Mouse (Mus musculus) hindbrain, embryonic 13.5 days (tissue): ENCODE results near the gene Vwa7. TPM values are rescaled to one million over a fixed set of nuclear protein-coding genes. Genes with fewer than 3 reads are reported as not detected.
A peak's percentile ranks its signal among the peaks of the same experiment; 100 is the strongest.

ENCODE experiments used
- ATAC-seq: fragments of 200-750 bp; cut with Nextera tagmentation; 2 replicates; pipeline ENCODE4 v1.8.0; 2017; ENCODE audit warnings: moderate TSS enrichment; ENCODE audit not compliant: low FRiP score
- H3K27ac ChIP-seq: fragments of 300-500 bp; sonication (generic); 2 replicates; pipeline ENCODE4 v1.5.1; 2015; ENCODE audit warnings: inconsistent platforms, mild to moderate bottlenecking, moderate library complexity
- H3K27me3 ChIP-seq: fragments of 300-500 bp; sonication (generic); 2 replicates; pipeline ENCODE4 v1.6.1; 2015; ENCODE audit warnings: mild to moderate bottlenecking, inconsistent platforms
- H3K36me3 ChIP-seq: fragments of 300-500 bp; sonication (generic); 2 replicates; pipeline ENCODE4 v1.6.1; 2015; ENCODE audit warnings: mild to moderate bottlenecking, inconsistent platforms
- H3K4me1 ChIP-seq: fragments of 300-500 bp; sonication (generic); replicated peaks from 2 replicates; pipeline ENCODE4 v1.6.1; 2015; ENCODE audit warnings: inconsistent platforms
- H3K4me2 ChIP-seq: fragments of 300-500 bp; sonication (generic); 2 replicates; pipeline ENCODE4 v1.6.1; 2015; ENCODE audit warnings: inconsistent platforms, mild to moderate bottlenecking, moderate library complexity
- H3K4me3 ChIP-seq: fragments of 300-500 bp; sonication (generic); 2 replicates; pipeline ENCODE4 v1.5.1; 2015; ENCODE audit warnings: mild to moderate bottlenecking, inconsistent platforms
- H3K9ac ChIP-seq: fragments of 300-500 bp; sonication (generic); 2 replicates; pipeline ENCODE4 v1.6.1; 2015; ENCODE audit warnings: mild to moderate bottlenecking, inconsistent platforms
- H3K9me3 ChIP-seq: fragments of 300-500 bp; sonication (generic); 2 replicates; pipeline ENCODE4 v1.6.1; 2016; ENCODE audit warnings: inconsistent platforms
- WGBS: fragments of 180-500 bp; shearing (Covaris S2); methylation state at CpG from one replicate; pipeline ENCODE4 v1.1.7; 2015; 5-methylcytosine and 5-hydroxymethylcytosine counted together
- polyA plus RNA-seq: library from polyadenylated mRNA; unstranded; fragments of >200 nt; fragmentation: Nextera tagmentation; extraction: Ambion mirVana; gene quantifications from 2 replicates; pipeline ENCODE4 v1.2.1, GENCODE M21; 2015

The Vwa7 gene
- polyA plus RNA-seq, 1 experiment from 2014 or later: 0.18 TPM

GRCm38 (mm10) chr17:35064378-35064877 is 48.0 kb downstream of the Vwa7 start:
- Histone ChIP-seq H3K4me2 (peak overlapping the region; percentile 53), H3K9ac (peak overlapping the region; percentile 36), H3K27ac (no peak overlapping the region), H3K9me3 (no peaks in the 10 kb centered on the region), H3K27me3 (peaks cover 73% of the 10 kb centered on the region), H3K4me3 (peak overlapping the region; percentile 24), H3K4me1 (peaks cover 38% of the 10 kb centered on the region), H3K36me3 (peaks cover 30% of the 10 kb centered on the region)
- no peak for ATAC-seq
- 42% methylated on average over 10 of the region's 10 CpGs for WGBS

DNA sequence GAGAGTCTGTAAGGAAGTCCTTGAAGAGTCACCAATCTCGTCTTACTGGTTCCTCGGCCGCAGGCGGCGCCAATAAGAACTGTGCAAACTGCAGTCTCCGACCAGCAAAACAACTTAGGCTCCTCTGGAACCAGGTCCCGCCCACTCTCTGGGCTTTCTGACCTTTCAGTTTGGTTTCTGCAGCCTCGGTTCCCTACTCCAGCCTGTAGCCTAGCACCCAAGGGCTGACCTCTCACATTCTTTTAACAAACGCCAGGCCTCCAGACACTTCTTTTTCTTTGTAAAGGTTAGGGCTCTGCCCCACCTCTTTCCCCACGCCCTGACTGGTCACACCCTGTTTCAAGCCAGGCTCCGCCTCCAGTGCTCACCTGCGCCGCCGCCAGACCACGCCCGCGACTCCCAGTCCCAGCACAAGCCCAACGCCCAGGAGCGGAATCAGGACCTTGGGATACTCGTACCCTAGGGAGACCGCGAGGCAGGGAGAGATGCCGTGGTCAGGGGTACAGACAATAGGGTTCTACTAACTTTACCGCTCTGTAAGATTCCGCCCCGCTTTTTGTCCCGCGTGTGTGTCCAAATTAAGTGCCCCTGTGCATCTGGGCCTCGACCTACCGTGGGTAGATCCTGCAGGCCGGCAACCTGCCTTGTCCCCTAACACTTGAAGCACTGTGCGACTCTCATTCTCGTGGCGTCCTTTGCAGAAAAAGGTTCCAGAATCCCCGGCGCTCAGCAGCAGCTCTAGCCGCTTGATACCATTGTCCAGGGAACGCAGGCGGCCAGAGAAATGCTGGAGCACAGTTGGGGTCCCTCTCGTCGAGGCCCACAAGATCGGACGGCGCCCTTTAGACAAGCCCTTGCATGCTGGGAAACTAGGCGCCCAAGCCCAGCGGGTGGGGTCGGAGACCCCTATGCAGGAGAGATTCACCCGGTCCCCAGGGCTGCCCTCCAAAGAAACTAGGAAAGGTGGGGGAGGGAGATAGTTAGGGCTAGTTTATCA is 48.9 kb downstream of the Vwa7 start, which contains the start of gene Ly6g6c:
TSS of gene Ly6g6c (plus strand) at position 438 of the 997 bp plus-strand sequence.
- Histone ChIP-seq H3K9me3 (no peaks in the 10 kb centered on the region), H3K4me3 (peak within 1 kb of the TSS; percentile 24), H3K9ac (peak within 1 kb of the TSS; percentile 57), H3K36me3 (peaks cover 30% of the 10 kb centered on the region), H3K4me1 (peaks cover 31% of the 10 kb centered on the region), H3K4me2 (peak within 1 kb of the TSS; percentile 53), H3K27ac (no peak within 1 kb of the TSS), H3K27me3 (peaks cover 73% of the 10 kb centered on the region)
- no peak for ATAC-seq
- 1% methylated on average over 48 of the region's 48 CpGs for WGBS

DNA sequence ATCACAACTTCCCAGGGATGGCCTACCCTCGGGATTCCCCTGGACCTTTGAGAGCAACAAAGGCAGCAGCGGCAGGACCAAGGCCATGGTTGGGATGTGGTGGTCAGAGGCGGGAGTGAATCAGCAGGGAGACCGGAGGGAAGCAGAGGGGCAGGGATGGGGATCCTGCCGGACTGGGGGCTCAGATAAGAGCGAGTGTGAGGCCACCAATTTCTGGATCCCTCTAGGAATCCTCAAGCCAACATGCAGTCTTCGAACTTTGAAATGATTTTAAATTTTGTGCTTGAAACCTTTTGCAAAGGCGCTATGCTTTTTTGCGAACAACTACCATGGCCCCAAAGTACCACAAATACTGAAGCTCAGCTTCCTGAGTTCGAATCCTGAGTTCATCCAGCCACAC is 49.7 kb downstream of the Vwa7 start, which contains the start of gene Mpig6b:
TSS of gene Mpig6b (minus strand) at position 101 of the 400 bp plus-strand sequence.
- peaks cover 22% of the 10 kb centered on the region for H3K36me3 ChIP-seq
- peaks cover 23% of the 10 kb centered on the region for H3K4me1 ChIP-seq
- no peak for ATAC-seq
- peak within 1 kb of the TSS; percentile 24 for H3K4me3 ChIP-seq
- no peaks in the 10 kb centered on the region for H3K9me3 ChIP-seq
- no peak within 1 kb of the TSS for H3K27ac ChIP-seq
- peak within 1 kb of the TSS; percentile 53 for H3K4me2 ChIP-seq
- peaks cover 73% of the 10 kb centered on the region for H3K27me3 ChIP-seq
- 47% methylated on average over 10 of the region's 10 CpGs for WGBS
- H3K9ac ChIP-seq: peak within 1 kb of the TSS; percentile 57

DNA sequence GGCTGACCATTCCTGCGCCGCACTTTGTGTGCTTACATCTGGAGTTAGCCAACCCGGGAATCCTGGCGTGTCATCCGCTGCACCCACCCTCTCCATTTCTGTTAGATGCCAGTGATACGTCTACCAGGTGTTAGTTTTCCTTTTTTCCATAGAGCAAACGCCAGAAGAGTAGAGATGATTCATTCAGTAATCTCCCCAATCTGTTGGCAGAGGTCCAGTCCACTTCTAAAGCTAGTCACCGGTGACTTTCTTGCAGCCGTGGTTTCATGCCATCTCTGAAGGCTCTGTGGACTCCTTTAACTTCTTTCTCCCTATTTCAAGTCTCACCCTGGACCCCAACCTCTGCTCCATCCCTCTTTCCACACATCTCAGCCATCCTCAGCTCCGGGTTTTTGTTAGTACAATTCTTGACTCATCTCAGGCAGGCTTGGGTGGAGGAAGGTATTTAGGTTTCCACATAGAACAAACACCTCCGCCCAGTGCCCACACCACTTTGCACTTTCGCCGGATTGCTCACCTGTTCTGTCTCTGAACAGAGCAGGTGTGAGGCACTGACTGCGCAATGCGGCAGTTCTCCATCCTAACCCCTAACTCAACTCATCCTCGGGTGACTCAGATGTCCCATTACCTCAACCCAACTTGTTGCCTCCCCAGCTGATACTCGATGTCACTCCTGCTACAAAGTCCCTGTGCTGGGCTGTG is 52.0 kb downstream of the Vwa7 start:
- ATAC-seq: no peak
- Histone ChIP-seq H3K27me3 (peaks cover 56% of the 10 kb centered on the region), H3K9ac (no peak overlapping the region), H3K27ac (no peak overlapping the region), H3K4me2 (no peak overlapping the region), H3K36me3 (peaks cover 4% of the 10 kb centered on the region), H3K9me3 (no peaks in the 10 kb centered on the region), H3K4me3 (no peak overlapping the region), H3K4me1 (peaks cover 16% of the 10 kb centered on the region)
- WGBS: 87% methylated on average over 17 of the region's 17 CpGs

DNA sequence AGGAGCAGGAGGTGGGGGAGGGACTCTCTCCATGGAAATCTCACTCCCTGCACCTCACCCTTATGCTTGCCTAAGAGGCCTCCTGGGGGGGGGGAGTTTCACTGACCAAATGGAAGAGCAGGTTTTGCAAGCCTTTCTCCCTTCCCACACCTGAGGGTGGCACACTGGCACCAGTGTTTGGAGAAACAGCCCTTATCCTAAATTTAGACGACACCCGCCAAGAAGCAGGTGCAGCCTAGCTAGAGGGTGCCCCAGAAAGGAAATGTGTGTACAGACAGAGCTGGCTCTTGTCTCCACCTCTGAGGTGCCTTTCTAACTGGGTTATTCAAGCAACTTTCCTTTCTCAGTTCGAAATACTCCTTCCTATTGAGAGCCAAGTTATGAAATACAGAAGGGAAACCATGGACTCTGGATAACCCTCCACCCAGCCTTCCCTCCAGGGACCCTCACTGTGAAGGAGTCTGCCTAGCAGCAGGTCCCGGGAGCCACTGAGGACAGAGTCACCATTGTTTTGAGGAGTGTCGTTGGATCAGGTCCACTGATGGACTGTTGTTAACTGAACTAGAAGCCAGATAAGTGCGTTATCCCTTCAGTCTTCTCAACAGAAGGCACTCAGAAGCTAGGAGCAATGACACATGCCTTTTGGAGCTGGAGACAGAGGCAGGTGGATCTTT is 54.3 kb downstream of the Vwa7 start:
- Histone ChIP-seq H3K27ac (no peak overlapping the region), H3K4me2 (no peak overlapping the region), H3K27me3 (peaks cover 33% of the 10 kb centered on the region), H3K9me3 (no peaks in the 10 kb centered on the region), H3K9ac (no peak overlapping the region), H3K36me3 (no peaks in the 10 kb centered on the region), H3K4me1 (peaks cover under 1% of the 10 kb centered on the region; the same call in 1 of the 2 replicates), H3K4me3 (no peak overlapping the region)
- no peak for ATAC-seq
- 59% methylated on average over 6 of the region's 6 CpGs for WGBS

DNA sequence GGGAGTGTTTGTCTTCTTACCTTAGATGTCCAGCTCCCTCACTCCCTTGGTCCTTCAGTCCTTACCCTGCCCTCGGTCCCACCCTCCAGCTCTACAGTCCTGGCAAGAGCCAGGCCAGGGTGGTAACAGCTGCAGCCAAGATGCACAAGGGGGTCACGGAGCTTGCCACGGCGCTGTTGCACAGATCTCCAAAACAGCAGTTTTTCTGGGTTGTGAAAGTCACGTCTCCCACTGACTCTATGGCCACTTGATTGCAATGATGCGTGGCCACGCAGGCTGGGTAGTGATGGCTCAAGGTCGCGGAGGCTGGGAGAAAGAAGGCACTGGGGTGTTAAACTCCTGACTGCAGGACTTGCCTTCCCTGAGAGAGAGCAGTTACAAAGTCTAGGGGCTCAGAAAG is 55.1 kb downstream of the Vwa7 start:
- H3K4me1 ChIP-seq: no peaks in the 10 kb centered on the region
- peaks cover 25% of the 10 kb centered on the region for H3K27me3 ChIP-seq
- H3K4me2 ChIP-seq: no peak overlapping the region
- no peaks in the 10 kb centered on the region for H3K36me3 ChIP-seq
- no peak for ATAC-seq
- WGBS: 84% methylated on average over 9 of the region's 9 CpGs
- no peak overlapping the region for H3K27ac ChIP-seq
- no peaks in the 10 kb centered on the region for H3K9me3 ChIP-seq
- no peak overlapping the region for H3K9ac ChIP-seq
- no peak overlapping the region for H3K4me3 ChIP-seq

GRCm38 (mm10) chr17:35074097-35074496 is 57.7 kb downstream of the Vwa7 start:
- Histone ChIP-seq H3K4me2 (no peak overlapping the region), H3K9ac (peak overlapping the region; percentile 49; the same call in 1 of the 2 replicates), H3K4me3 (no peak overlapping the region), H3K4me1 (peaks cover 12% of the 10 kb centered on the region), H3K9me3 (no peaks in the 10 kb centered on the region), H3K27me3 (no peaks in the 10 kb centered on the region), H3K27ac (no peak overlapping the region), H3K36me3 (no peaks in the 10 kb centered on the region)
- 61% methylated on average over 17 of the region's 17 CpGs for WGBS
- no peak for ATAC-seq

Other genes starting within 250 kb of the Vwa7 start
- gene Cyp21a1, start 212.0 kb upstream of the Vwa7 start, polyA plus RNA-seq: not detected in 2 replicates
- gene Stk19, start 179.6 kb upstream of the Vwa7 start, polyA plus RNA-seq: 36.5 and 40.5 TPM in 2 replicates
- 68.9 and 69.6 TPM in 2 replicates for gene Dxo, start 179.6 kb upstream of the Vwa7 start, polyA plus RNA-seq
- gene Skiv2l, start 166.4 kb upstream of the Vwa7 start, polyA plus RNA-seq: 54.1 and 60.4 TPM in 2 replicates
- gene Nelfe, start 166.2 kb upstream of the Vwa7 start, polyA plus RNA-seq: 82.7 and 88.9 TPM in 2 replicates
- gene Cfb, start 154.1 kb upstream of the Vwa7 start, polyA plus RNA-seq: 1.9 TPM in 2 replicates
- gene Zbtb12, start 137.1 kb upstream of the Vwa7 start, polyA plus RNA-seq: 13.5 and 13.9 TPM in 2 replicates
- gene Gm20547, start 134.5 kb upstream of the Vwa7 start, polyA plus RNA-seq: 0.10 TPM in 1 of 2 replicates, not detected in the other
- gene C2, start 118.3 kb upstream of the Vwa7 start, polyA plus RNA-seq: 1.4 and 2.3 TPM in 2 replicates
- gene Ehmt2, start 118.1 kb upstream of the Vwa7 start, polyA plus RNA-seq: 90.1 and 98.0 TPM in 2 replicates
- 0.17 TPM in 1 of 2 replicates, not detected in the other for gene Slc44a4, start 102.1 kb upstream of the Vwa7 start, polyA plus RNA-seq
- 30.6 and 31.5 TPM in 2 replicates for gene Neu1, start 85.3 kb upstream of the Vwa7 start, polyA plus RNA-seq
- gene Hspa1b, start 57.3 kb upstream of the Vwa7 start, polyA plus RNA-seq: 0.26 and 0.32 TPM in 2 replicates
- gene Gm20481, start 46.7 kb upstream of the Vwa7 start, polyA plus RNA-seq: not detected in 2 replicates
- gene Hspa1a, start 44.4 kb upstream of the Vwa7 start, polyA plus RNA-seq: 4.0 and 4.6 TPM in 2 replicates
- 0.85 and 1.1 TPM in 2 replicates for gene Hspa1l, start 43.9 kb upstream of the Vwa7 start, polyA plus RNA-seq
- gene Lsm2, start 34.7 kb upstream of the Vwa7 start, polyA plus RNA-seq: 112 and 117 TPM in 2 replicates
- gene Vars, start 15.6 kb upstream of the Vwa7 start, polyA plus RNA-seq: 57.3 TPM in 2 replicates
- 2.5 and 2.9 TPM in 2 replicates for gene Sapcd1, start 11.4 kb downstream of the Vwa7 start, polyA plus RNA-seq
- gene Msh5, start 30.2 kb downstream of the Vwa7 start, polyA plus RNA-seq: 2.7 and 3.5 TPM in 2 replicates
- gene Clic1, start 33.4 kb downstream of the Vwa7 start, polyA plus RNA-seq: 100 and 102 TPM in 2 replicates
- 420 and 426 TPM in 2 replicates for gene Ddah2, start 42.5 kb downstream of the Vwa7 start, polyA plus RNA-seq
- gene Ly6g6c, start 48.8 kb downstream of the Vwa7 start, polyA plus RNA-seq: not detected in 2 replicates
- gene Mpig6b, start 49.6 kb downstream of the Vwa7 start, polyA plus RNA-seq: 0.25 and 0.31 TPM in 2 replicates
- 0.45 TPM in 1 of 2 replicates, not detected in the other for gene Ly6g6e, start 60.3 kb downstream of the Vwa7 start, polyA plus RNA-seq
- 0.61 and 1.1 TPM in 2 replicates for gene Ly6g6d, start 61.5 kb downstream of the Vwa7 start, polyA plus RNA-seq
- gene Ly6g6f, start 69.0 kb downstream of the Vwa7 start, polyA plus RNA-seq: 0.19 and 0.28 TPM in 2 replicates
- gene Abhd16a, start 72.7 kb downstream of the Vwa7 start, polyA plus RNA-seq: 86.9 and 93.8 TPM in 2 replicates
- 0.36 TPM in 1 of 2 replicates, not detected in the other for gene Ly6g5c, start 91.7 kb downstream of the Vwa7 start, polyA plus RNA-seq
- 1.1 and 1.9 TPM in 2 replicates for gene Ly6g5b, start 98.8 kb downstream of the Vwa7 start, polyA plus RNA-seq
- 21.6 and 24.4 TPM in 2 replicates for gene Gpank1, start 104.9 kb downstream of the Vwa7 start, polyA plus RNA-seq
- gene Csnk2b, start 105.5 kb downstream of the Vwa7 start, polyA plus RNA-seq: 317 and 322 TPM in 2 replicates
- 10.2 and 11.2 TPM in 2 replicates for gene D17H6S53E, start 109.8 kb downstream of the Vwa7 start, polyA plus RNA-seq
- gene Apom, start 115.5 kb downstream of the Vwa7 start, polyA plus RNA-seq: 0.34 and 0.84 TPM in 2 replicates
- gene Bag6, start 118.6 kb downstream of the Vwa7 start, polyA plus RNA-seq: 76.5 and 81.9 TPM in 2 replicates
- gene Prrc2a, start 148.3 kb downstream of the Vwa7 start, polyA plus RNA-seq: 181 and 196 TPM in 2 replicates
- gene Aif1, start 159.5 kb downstream of the Vwa7 start, polyA plus RNA-seq: 8.7 and 11.6 TPM in 2 replicates
- gene Lst1, start 171.9 kb downstream of the Vwa7 start, polyA plus RNA-seq: 6.8 and 8.9 TPM in 2 replicates
- gene Ltb, start 177.9 kb downstream of the Vwa7 start, polyA plus RNA-seq: 0.44 and 0.52 TPM in 2 replicates
- gene Tnf, start 185.4 kb downstream of the Vwa7 start, polyA plus RNA-seq: not detected in 2 replicates
- gene Lta, start 188.8 kb downstream of the Vwa7 start, polyA plus RNA-seq: 0.23 and 0.27 TPM in 2 replicates
- 0.57 and 0.83 TPM in 2 replicates for gene Gm16181, start 204.3 kb downstream of the Vwa7 start, polyA plus RNA-seq
- 52.4 and 54.2 TPM in 2 replicates for gene Atp6v1g2, start 217.1 kb downstream of the Vwa7 start, polyA plus RNA-seq
- 8.4 and 10.8 TPM in 2 replicates for gene Nfkbil1, start 219.2 kb downstream of the Vwa7 start, polyA plus RNA-seq
- 391 and 410 TPM in 2 replicates for gene Ddx39b, start 225.2 kb downstream of the Vwa7 start, polyA plus RNA-seq
- 73.4 and 73.6 TPM in 2 replicates for gene H2-D1, start 246.2 kb downstream of the Vwa7 start, polyA plus RNA-seq